In genomic region chr13:35058145-35058544, GRCm38 (mm10) we compare ENCODE assay signal across 14 mouse cellular contexts. TPM values are rescaled to one million over a fixed set of nuclear protein-coding genes. Genes with fewer than 3 reads are reported as not detected.
DNase-seq lines count a peak whose midpoint lies in the region; ATAC-seq and TF ChIP-seq lines count a peak whose summit lies in the region.
"Had no signal": no experiment of that assay in that cellular context is flagged by ENCODE, and none has a peak within 500 bp of the region (broad histone marks: within the 10 kb centered on the region; RNA-seq: fewer than 3 reads in every experiment).

No protein-coding gene starts in this region.

- no peak overlapping the region for H3K9ac ChIP-seq in ES-Bruce4 (ENCODE audit: low read depth, poor library complexity, severe bottlenecking)
- H3K9ac ChIP-seq in embryonic facial prominence, embryonic 14.5 days (ENCODE audit: low read depth, low read length): no peak overlapping the region
- no peak overlapping the region for H3K9ac ChIP-seq in kidney, postnatal 0 days (ENCODE audit: low read depth, low read length)
- H3K9ac ChIP-seq in forebrain, embryonic 12.5 days: no peak overlapping the region
- H3K9ac ChIP-seq: limb, embryonic 12.5 days had no signal

- no peak overlapping the region for H3K4me2 ChIP-seq in embryonic facial prominence, embryonic 14.5 days (ENCODE audit: low read depth, low read length)
- no peak overlapping the region for H3K4me2 ChIP-seq in kidney, postnatal 0 days (ENCODE audit: low read length)
- H3K4me2 ChIP-seq in forebrain, embryonic 12.5 days: no peak overlapping the region
- H3K4me2 ChIP-seq: limb, embryonic 12.5 days had no signal

- no peaks in the 10 kb centered on the region for H3K9me3 ChIP-seq in heart, embryonic 10.5 days
- no peaks in the 10 kb centered on the region for H3K9me3 ChIP-seq in ES-Bruce4 (replicated peaks; ENCODE audit: control insufficient read depth, insufficient read depth, low read length, poor library complexity, severe bottlenecking)
- no peaks in the 10 kb centered on the region for H3K9me3 ChIP-seq in embryonic facial prominence, embryonic 14.5 days (ENCODE audit: control insufficient read depth, low read length)
- H3K9me3 ChIP-seq in kidney, postnatal 0 days (replicated peaks; ENCODE audit: low read length): no peaks in the 10 kb centered on the region
- H3K9me3 ChIP-seq in forebrain, embryonic 12.5 days: no peaks in the 10 kb centered on the region
- H3K9me3 ChIP-seq: limb, embryonic 12.5 days had no signal

- no peak for ATAC-seq in embryonic facial prominence, embryonic 14.5 days (ENCODE audit: low read depth)
- peak; percentile 97 for ATAC-seq in kidney, postnatal 0 days (replicated peaks; ENCODE audit: low FRiP score, low read depth)
- ATAC-seq in forebrain, embryonic 12.5 days (ENCODE audit: low FRiP score): no peak

- intact Hi-C loops in heart, postnatal 36 days (cut with DNase I): no loop called here

- peaks cover 6% of the 10 kb centered on the region; the same call in 1 of the 2 replicates for H3K4me1 ChIP-seq in heart, embryonic 10.5 days
- H3K4me1 ChIP-seq in ES-Bruce4 (ENCODE audit: control insufficient read depth, insufficient read depth, low read length): no peaks in the 10 kb centered on the region
- no peaks in the 10 kb centered on the region for H3K4me1 ChIP-seq in embryonic facial prominence, embryonic 14.5 days (ENCODE audit: control insufficient read depth, insufficient read depth, low read length)
- no peaks in the 10 kb centered on the region for H3K4me1 ChIP-seq in kidney, postnatal 0 days (replicated peaks; ENCODE audit: insufficient read depth, low read length)
- H3K4me1 ChIP-seq in thymus, adult 2 months (replicated peaks; ENCODE audit: control insufficient read depth, insufficient read depth, low read length): peaks cover 2% of the 10 kb centered on the region; the same call in 1 of the 2 replicates
- H3K4me1 ChIP-seq in forebrain, embryonic 12.5 days: no peaks in the 10 kb centered on the region
- H3K4me1 ChIP-seq: limb, embryonic 12.5 days had no signal

- no peak for TF ChIP-seq POLR2A in ES-Bruce4 (IDR thresholded peaks at IDR 0.05; ENCODE audit: insufficient read depth, low read length)
- TF ChIP-seq POLR2A in thymus, adult 2 months (IDR thresholded peaks at IDR 0.05; ENCODE audit: control insufficient read depth, extremely low read depth, insufficient read depth, low read length, poor library complexity): no peak

- 24% methylated on average over 5 of the region's 5 CpGs for WGBS in heart, embryonic 10.5 days
- WGBS in embryonic facial prominence, embryonic 14.5 days: 15% methylated on average over 5 of the region's 5 CpGs
- WGBS in kidney, postnatal 0 days: 7% methylated on average over 5 of the region's 5 CpGs
- WGBS in thymus, adult 2 months: 54% methylated on average over 5 of the region's 5 CpGs
- WGBS in forebrain, embryonic 12.5 days: 32% methylated on average over 5 of the region's 5 CpGs

- TF ChIP-seq EP300 in ES-Bruce4 (IDR thresholded peaks at IDR 0.05; ENCODE audit: insufficient read depth, low read depth, low read length): 0 out of 2 replicates have a peak, but pooled peaks have one; percentile 20

- TF ChIP-seq CTCF in ES-Bruce4 (IDR thresholded peaks at IDR 0.05; ENCODE audit: low read depth, low read length): no peak
- TF ChIP-seq CTCF in kidney, postnatal 0 days (IDR thresholded peaks at IDR 0.05; ENCODE audit: low read depth): no peak
- TF ChIP-seq CTCF in thymus, adult 2 months (IDR thresholded peaks at IDR 0.05; ENCODE audit: borderline replicate concordance, control insufficient read depth, extremely low read depth, insufficient read depth, low read length, poor library complexity): no peak

- peak overlapping the region; percentile 69; the same call in 1 of the 2 replicates for H3K27ac ChIP-seq in heart, embryonic 10.5 days
- no peak overlapping the region for H3K27ac ChIP-seq in ES-Bruce4 (ENCODE audit: insufficient read depth, low read length)
- no peak overlapping the region for H3K27ac ChIP-seq in embryonic facial prominence, embryonic 14.5 days (replicated peaks; ENCODE audit: low read depth, low read length)
- 0 out of 2 replicates have a peak overlapping the region, but pooled peaks have one; percentile 57 for H3K27ac ChIP-seq in kidney, postnatal 0 days
- no peak overlapping the region for H3K27ac ChIP-seq in thymus, adult 2 months (ENCODE audit: control insufficient read depth, insufficient read depth, low read length)
- H3K27ac ChIP-seq in forebrain, embryonic 12.5 days: no peak overlapping the region
- H3K27ac ChIP-seq: limb, embryonic 12.5 days; macrophage had no signal

- no peaks in the 10 kb centered on the region for H3K27me3 ChIP-seq in heart, embryonic 10.5 days (ENCODE audit: insufficient read depth, poor library complexity, severe bottlenecking)
- H3K27me3 ChIP-seq in ES-Bruce4 (ENCODE audit: control insufficient read depth, insufficient read depth, low read length, poor library complexity, severe bottlenecking): no peaks in the 10 kb centered on the region
- H3K27me3 ChIP-seq in embryonic facial prominence, embryonic 14.5 days (replicated peaks; ENCODE audit: control insufficient read depth, insufficient read depth, low read length): no peaks in the 10 kb centered on the region
- no peaks in the 10 kb centered on the region for H3K27me3 ChIP-seq in kidney, postnatal 0 days (ENCODE audit: insufficient read depth, low read length)
- H3K27me3 ChIP-seq in thymus, adult 2 months (ENCODE audit: control insufficient read depth, insufficient read depth, low read length): no peaks in the 10 kb centered on the region
- H3K27me3 ChIP-seq in forebrain, embryonic 12.5 days: no peaks in the 10 kb centered on the region
- H3K27me3 ChIP-seq: CH12.LX; limb, embryonic 12.5 days had no signal

- no peaks in the 10 kb centered on the region for H3K36me3 ChIP-seq in heart, embryonic 10.5 days
- H3K36me3 ChIP-seq in ES-Bruce4 (ENCODE audit: control insufficient read depth, insufficient read depth, low read length, poor library complexity, severe bottlenecking): no peaks in the 10 kb centered on the region
- no peaks in the 10 kb centered on the region for H3K36me3 ChIP-seq in embryonic facial prominence, embryonic 14.5 days (ENCODE audit: control insufficient read depth, insufficient read depth, low read length)
- H3K36me3 ChIP-seq in kidney, postnatal 0 days (ENCODE audit: insufficient read depth, low read length): no peaks in the 10 kb centered on the region
- no peaks in the 10 kb centered on the region for H3K36me3 ChIP-seq in thymus, adult 2 months (ENCODE audit: control insufficient read depth, insufficient read depth, low read length)
- no peaks in the 10 kb centered on the region for H3K36me3 ChIP-seq in forebrain, embryonic 12.5 days (replicated peaks)
- H3K36me3 ChIP-seq: limb, embryonic 12.5 days had no signal

- no peak for DNase-seq in heart, embryonic 10.5 days (ENCODE audit: low spot score)
- no peak for DNase-seq in heart, postnatal 36 days
- peak; percentile 4 for DNase-seq in embryonic facial prominence, embryonic 14.5 days (ENCODE audit: low spot score)
- DNase-seq in kidney, postnatal 0 days (ENCODE audit: low spot score): peak; percentile 59
- no peak for DNase-seq in thymus, adult 2 months
- no peak for DNase-seq in right cerebral cortex, postnatal 10 days (ENCODE audit: low spot score in 2 of 2)
- DNase-seq: adrenal gland, adult 8-10 months; cerebellum, adult 8-10 months; heart, postnatal 14 days had no signal

- no peak overlapping the region for H3K4me3 ChIP-seq in heart, embryonic 10.5 days
- H3K4me3 ChIP-seq in ES-Bruce4 (ENCODE audit: low read depth, low read length): no peak overlapping the region
- H3K4me3 ChIP-seq in embryonic facial prominence, embryonic 14.5 days (ENCODE audit: low read depth, low read length): no peak overlapping the region
- no peak overlapping the region for H3K4me3 ChIP-seq in kidney, postnatal 0 days (replicated peaks; ENCODE audit: low read depth, low read length)
- H3K4me3 ChIP-seq in thymus, adult 2 months (ENCODE audit: control insufficient read depth, insufficient read depth, low read length): no peak overlapping the region
- no peak overlapping the region for H3K4me3 ChIP-seq in forebrain, embryonic 12.5 days (replicated peaks)
- H3K4me3 ChIP-seq: limb, embryonic 12.5 days had no signal

RNA-seq across cellular contexts. Expression of gene Eci2, which starts 31.2 kb away (rescaled TPM):
- 92.5 and 96.4 TPM in 2 replicates for polyA plus RNA-seq in heart, embryonic 10.5 days (2016; fragmentation: Nextera tagmentation; extraction: Ambion mirVana)
- 100 to 1,000 TPM; 280 to 307 TPM for total RNA-seq in heart, postnatal 36 days (2021)
- 40.9 and 42.8 TPM in 2 replicates for polyA plus RNA-seq in ES-Bruce4 (2011; ENCODE audit: insufficient read depth, insufficient read length, low read depth, missing spikeins)
- polyA plus RNA-seq in embryonic facial prominence, embryonic 14.5 days (2014; fragmentation: Nextera tagmentation; extraction: Ambion mirVana): 129 and 147 TPM in 2 replicates
- polyA plus RNA-seq in kidney, postnatal 0 days (2015; fragmentation: Nextera tagmentation; extraction: Ambion mirVana): 180 and 185 TPM in 2 replicates
- polyA plus RNA-seq in thymus, adult 2 months (2012; rRNA removed): 72.6 and 82.4 TPM in 2 replicates
- 117 and 118 TPM in 2 replicates for polyA plus RNA-seq in forebrain, embryonic 12.5 days (2016; fragmentation: Nextera tagmentation; extraction: Ambion mirVana)

Comparison
In these comparisons a context has a peak if more than half of its experiments do, and no peak if none do; other contexts are left out.
1. DNase-seq: peak in embryonic facial prominence, embryonic 14.5 days (single experiment) and kidney, postnatal 0 days (single experiment); none in heart, embryonic 10.5 days (single experiment), heart, postnatal 36 days (0 of 2), thymus, adult 2 months (single experiment) and right cerebral cortex, postnatal 10 days (0 of 2).
2. H3K27ac ChIP-seq: peak in heart, embryonic 10.5 days (single experiment) and kidney, postnatal 0 days (single experiment); none in ES-Bruce4 (single experiment), embryonic facial prominence, embryonic 14.5 days (single experiment), thymus, adult 2 months (single experiment) and forebrain, embryonic 12.5 days (single experiment).